Mouse (Mus musculus) olfactory bulb, adult 2 months (tissue): ENCODE measurements around the gene Olfr716. TPM values are rescaled to one million over a fixed set of nuclear protein-coding genes. Genes with fewer than 3 reads are reported as not detected.
"Not testable (repeated sequence)": the region's sequence is repeated elsewhere in the genome, so short reads cannot be mapped to it uniquely, and the experiment has no call there.

Experiments used
- H3K27ac ChIP-seq: fragments of 200-500 bp; 2 replicates; pipeline ENCODE4 v1.5.1; 2012; ENCODE audit warnings: low read depth, low read length; ENCODE audit not compliant: insufficient read depth
- H3K4me1 ChIP-seq: fragments of 200-500 bp; 2 replicates; pipeline ENCODE4 v1.6.1; 2012; ENCODE audit warnings: low read length; ENCODE audit not compliant: control insufficient read depth, insufficient read depth
- H3K4me3 ChIP-seq: fragments of 200-500 bp; 2 replicates; pipeline ENCODE4 v1.5.1; 2012; ENCODE audit warnings: mild to moderate bottlenecking, low read depth, low read length, moderate library complexity; ENCODE audit not compliant: insufficient read depth
- CTCF ChIP-seq: fragments of 200-500 bp; IDR thresholded peaks from 2 replicates; pipeline ENCODE4 v1.5.1; 2012; ENCODE audit warnings: low read depth, mild to moderate bottlenecking, low read length, moderate library complexity; ENCODE audit not compliant: insufficient read depth
- POLR2A ChIP-seq: fragments of 200-500 bp; IDR thresholded peaks from 2 replicates; pipeline ENCODE4 v1.6.1; 2012; ENCODE audit warnings: mild to moderate bottlenecking, low read depth, low read length, moderate library complexity; ENCODE audit not compliant: insufficient read depth
- WGBS: fragments of 180-500 bp; shearing (Covaris S2); methylation state at CpG from one replicate; pipeline ENCODE4 v1.1.7; 2018; 5-methylcytosine and 5-hydroxymethylcytosine counted together
- polyA plus RNA-seq: library from polyadenylated mRNA; stranded (reverse); fragments of >200 nt; gene quantifications from 2 replicates; pipeline ENCODE4 v1.2.4, GENCODE M21; 2012; ENCODE audit warnings: low replicate concordance; ENCODE audit not compliant: missing spikeins, insufficient read depth, insufficient read length

The Olfr716 gene
- polyA plus RNA-seq, result not detected in 2 replicates

DNA sequence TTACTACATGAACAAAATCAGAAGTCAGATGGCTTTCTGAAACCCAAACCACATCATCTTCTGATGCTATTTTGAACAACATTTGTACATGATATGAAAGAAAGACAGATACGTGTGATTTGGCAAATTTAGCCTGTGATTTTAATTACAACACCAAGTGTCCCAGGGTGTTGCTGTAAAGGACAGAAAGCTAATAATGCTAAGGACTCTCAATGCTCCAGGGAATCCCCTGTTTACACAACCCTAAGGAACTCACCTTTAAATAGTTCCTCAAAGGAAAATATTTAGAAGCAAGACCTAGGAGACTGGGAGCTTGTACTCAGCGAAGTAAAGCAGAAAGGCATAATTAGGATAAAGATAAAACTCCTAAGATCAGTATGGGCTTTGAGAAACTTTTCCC lies at the start of gene Olfr716:
TSS of gene Olfr716 (plus strand) at position 301 of the 400 bp plus-strand sequence.
- 74% methylated on average over 2 of the region's 2 CpGs for WGBS
- H3K4me1 ChIP-seq, H3K4me3 ChIP-seq, H3K27ac ChIP-seq: not testable (repeated sequence)

DNA sequence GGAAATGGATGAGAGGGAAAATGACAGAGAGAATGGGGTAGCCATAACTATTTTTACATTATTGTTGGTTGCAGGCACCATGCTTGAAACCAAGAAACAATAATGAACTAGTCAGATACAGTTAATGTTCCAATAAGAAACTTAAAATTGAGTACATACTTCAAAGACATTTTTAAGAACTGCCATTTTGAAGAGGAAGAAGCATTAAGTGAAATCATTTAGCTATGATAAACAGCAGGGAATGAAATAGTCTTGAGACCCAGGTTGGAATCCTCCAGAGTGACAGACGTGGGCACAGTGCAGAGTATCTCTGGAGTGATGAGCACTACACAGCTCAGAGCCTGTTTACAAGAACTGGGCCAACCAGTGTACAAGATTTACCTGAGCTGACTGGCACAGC lies 45.2 kb upstream of the Olfr716 start, which contains the start of gene Olfr17:
TSS of gene Olfr17 (plus strand) at position 301 of the 400 bp plus-strand sequence.
- TF ChIP-seq CTCF (no peak), POLR2A (no peak)
- no peaks in the 10 kb centered on the region for H3K4me1 ChIP-seq
- H3K4me3 ChIP-seq, result no peak within 1 kb of the TSS
- no peak within 1 kb of the TSS for H3K27ac ChIP-seq
- 60% methylated on average over 1 of the region's 1 CpGs for WGBS

DNA sequence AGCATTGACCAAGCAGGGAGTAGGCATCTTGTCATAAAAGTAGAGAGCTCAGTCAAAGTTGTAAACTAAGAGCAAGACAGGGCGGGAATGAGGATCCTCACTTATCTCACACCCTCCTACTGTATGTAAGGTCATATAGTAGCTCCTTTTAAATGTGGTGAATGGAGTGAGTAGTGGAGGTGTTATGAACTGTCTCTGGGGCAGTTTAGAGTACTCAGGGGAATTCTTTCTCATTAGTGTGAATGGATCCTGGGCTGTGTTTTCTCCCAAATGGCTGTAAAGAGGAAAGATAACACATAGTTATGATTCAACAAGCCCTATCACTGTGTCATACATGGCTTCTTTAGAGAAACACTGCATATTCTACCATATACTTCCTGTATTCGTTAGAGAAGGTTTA lies 27.9 kb upstream of the Olfr716 start, which contains the start of gene Olfr715b:
TSS of gene Olfr715b (minus strand) at position 101 of the 400 bp plus-strand sequence.
- not testable (repeated sequence) for H3K4me3 ChIP-seq, H3K27ac ChIP-seq, H3K4me1 ChIP-seq
- 87% methylated on average over 2 of the region's 2 CpGs for WGBS

DNA sequence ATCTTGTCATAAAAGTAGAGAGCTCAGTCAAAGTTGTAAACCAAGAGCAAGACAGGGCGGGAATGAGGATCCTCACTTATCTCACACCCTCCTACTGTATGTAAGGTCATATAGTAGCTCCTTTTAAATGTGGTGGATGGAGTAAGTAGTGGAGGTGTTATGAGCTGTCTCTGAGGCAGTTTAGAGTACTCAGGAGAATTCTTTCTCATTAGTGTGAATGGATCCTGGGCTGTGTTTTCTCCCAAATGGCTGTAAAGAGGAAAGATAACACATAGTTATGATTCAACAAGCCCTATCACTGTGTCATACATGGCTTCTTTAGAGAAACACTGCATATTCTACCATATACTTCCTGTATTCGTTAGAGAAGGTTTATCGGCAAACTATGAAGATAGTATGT lies 7.1 kb upstream of the Olfr716 start, which contains the start of gene Olfr715:
TSS of gene Olfr715 (minus strand) at position 101 of the 400 bp plus-strand sequence.
- not testable (repeated sequence) for H3K4me1 ChIP-seq, H3K27ac ChIP-seq, H3K4me3 ChIP-seq
- WGBS, result 76% methylated on average over 3 of the region's 3 CpGs

DNA sequence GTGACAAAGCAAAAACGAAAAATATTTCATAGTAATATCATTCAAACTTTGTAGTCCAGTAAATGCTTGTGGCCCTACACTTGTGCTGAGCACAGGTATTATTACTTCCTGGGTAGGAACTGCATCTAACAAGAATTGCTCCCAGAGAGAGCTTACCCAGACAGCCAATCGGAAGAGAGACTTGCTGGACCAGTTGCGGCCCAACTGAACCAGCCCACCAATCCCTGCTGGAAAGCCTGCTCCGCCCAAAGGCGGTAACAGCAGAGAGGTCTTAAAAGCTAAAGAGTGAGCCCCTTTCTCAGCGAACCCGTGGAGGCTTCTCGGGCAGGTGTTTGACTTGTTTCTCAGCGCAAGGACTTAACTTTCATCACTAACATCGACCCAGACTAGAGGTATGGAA lies 28.6 kb downstream of the Olfr716 start, which contains the start of gene Nlrp14:
TSS of gene Nlrp14 (plus strand) at position 301 of the 400 bp plus-strand sequence.
- TF ChIP-seq POLR2A (no peak), CTCF (no peak)

DNA sequence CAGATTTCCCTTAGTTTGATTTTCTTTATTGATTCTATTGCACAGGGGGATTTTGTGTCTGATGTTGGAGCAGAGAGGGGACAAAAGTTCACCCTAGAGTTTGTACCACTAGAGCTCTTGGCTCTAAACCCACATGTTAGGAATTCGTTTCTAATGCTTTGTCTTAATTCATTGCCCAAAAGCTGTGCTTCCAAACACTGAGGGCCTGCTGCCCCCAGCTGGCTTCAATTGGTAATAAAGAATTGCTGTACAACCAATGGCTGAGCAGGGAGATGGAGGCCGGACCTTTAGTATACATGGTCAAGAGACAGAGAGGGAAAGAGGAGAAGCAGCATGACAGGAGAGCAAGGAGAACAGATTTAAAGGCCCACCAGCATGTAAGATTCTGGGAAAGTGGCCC lies 42.3 kb downstream of the Olfr716 start:
- no peak overlapping the region for H3K27ac ChIP-seq
- no peaks in the 10 kb centered on the region for H3K4me1 ChIP-seq
- 33% methylated on average over 2 of the region's 2 CpGs for WGBS
- H3K4me3 ChIP-seq, result no peak overlapping the region
- TF ChIP-seq POLR2A (no peak), CTCF (no peak)

More for the DNA sequence above, 28.6 kb downstream of the Olfr716 start, which contains the start of gene Nlrp14:
- Histone ChIP-seq H3K27ac (no peak within 1 kb of the TSS), H3K4me1 (no peaks in the 10 kb centered on the region), H3K4me3 (no peak within 1 kb of the TSS)
- 85% methylated on average over 10 of the region's 10 CpGs for WGBS

Other genes with a start within 250 kb of the Olfr716 start
- not detected in 2 replicates for gene Olfr707, start 237.1 kb upstream of the Olfr716 start, polyA plus RNA-seq
- gene Olfr1532-ps1, start 230.3 kb upstream of the Olfr716 start, polyA plus RNA-seq, result not detected in 2 replicates
- not detected in 2 replicates for gene Olfr709-ps1, start 206.1 kb upstream of the Olfr716 start, polyA plus RNA-seq
- gene Olfr710, start 190.0 kb upstream of the Olfr716 start, polyA plus RNA-seq, result not detected in 2 replicates
- gene Olfr6, start 174.4 kb upstream of the Olfr716 start, polyA plus RNA-seq, result not detected in 2 replicates
- not detected in 2 replicates for gene Olfr711, start 162.9 kb upstream of the Olfr716 start, polyA plus RNA-seq
- gene Olfr2, start 132.3 kb upstream of the Olfr716 start, polyA plus RNA-seq, result not detected in 2 replicates
- gene Olfr713, start 107.2 kb upstream of the Olfr716 start, polyA plus RNA-seq, result not detected in 2 replicates
- gene Olfr714, start 67.3 kb upstream of the Olfr716 start, polyA plus RNA-seq, result not detected in 2 replicates
- gene Olfr17, start 45.1 kb upstream of the Olfr716 start, polyA plus RNA-seq, result not detected in 2 replicates
- not detected in 2 replicates for gene Olfr715b, start 28.0 kb upstream of the Olfr716 start, polyA plus RNA-seq
- gene Olfr715, start 7.2 kb upstream of the Olfr716 start, polyA plus RNA-seq, result not detected in 2 replicates
- gene Nlrp14, start 28.7 kb downstream of the Olfr716 start, polyA plus RNA-seq, result not detected in 2 replicates
- not detected in 2 replicates for gene Rbmxl2, start 71.1 kb downstream of the Olfr716 start, polyA plus RNA-seq
- gene Syt9, start 232.4 kb downstream of the Olfr716 start, polyA plus RNA-seq, result not detected in 2 replicates